Mouse (Mus musculus) spleen, adult 2 months (tissue): Measurements from ENCODE around the gene Tnn. TPM values are rescaled to one million over a fixed set of nuclear protein-coding genes. Genes with fewer than 3 reads are reported as not detected.

Experiments used
- DNase-seq, 2 experiments: peaks; one replicate each; pipeline versions ENCODE4 v3.0.0 to v3.0.0-alpha.2; 2012 to 2021; ENCODE audit warnings: low spot score in 2 of 2, low read depth in 1 of 2
- H3K27ac ChIP-seq: fragments of 200-500 bp; 2 replicates; pipeline ENCODE4 v1.5.1; 2012; ENCODE audit warnings: low read length, inconsistent platforms; ENCODE audit not compliant: insufficient read depth
- H3K27me3 ChIP-seq: fragments of 200-500 bp; 2 replicates; pipeline ENCODE4 v1.6.1; 2012; ENCODE audit warnings: mild to moderate bottlenecking, moderate library complexity, low read length, inconsistent platforms; ENCODE audit not compliant: control insufficient read depth, insufficient read depth
- H3K36me3 ChIP-seq: fragments of 200-500 bp; 2 replicates; pipeline ENCODE4 v1.6.1; 2012; ENCODE audit warnings: mild to moderate bottlenecking, low read length, inconsistent platforms; ENCODE audit not compliant: control insufficient read depth, insufficient read depth
- H3K4me1 ChIP-seq: fragments of 200-500 bp; 2 replicates; pipeline ENCODE4 v1.6.1; 2011; ENCODE audit warnings: inconsistent platforms; ENCODE audit not compliant: control insufficient read depth, insufficient read depth, insufficient read length
- H3K4me3 ChIP-seq: fragments of 200-500 bp; 2 replicates; pipeline ENCODE4 v1.5.1; 2011; ENCODE audit warnings: mild to moderate bottlenecking, inconsistent platforms; ENCODE audit not compliant: insufficient read depth, insufficient read length; ENCODE audit errors: extremely low read depth
- CTCF ChIP-seq: fragments of 200-500 bp; IDR thresholded peaks from 2 replicates; pipeline ENCODE4 v1.5.1; 2011; ENCODE audit warnings: mild to moderate bottlenecking, inconsistent platforms; ENCODE audit not compliant: insufficient read depth, insufficient read length, insufficient replicate concordance; ENCODE audit errors: extremely low read depth
- POLR2A ChIP-seq: fragments of 200-500 bp; IDR thresholded peaks from 2 replicates; pipeline ENCODE4 v1.6.1; 2011; ENCODE audit warnings: low read depth, low read length, inconsistent platforms
- WGBS: fragments of 180-500 bp; shearing (Covaris S2); methylation state at CpG from one replicate; pipeline ENCODE4 v1.1.7; 2018; 5-methylcytosine and 5-hydroxymethylcytosine counted together
- polyA plus RNA-seq: library from polyadenylated mRNA; depleted of rRNA; stranded (reverse); fragments of >200 nt; gene quantifications from 2 replicates; pipeline ENCODE4 v1.2.3, GENCODE M21; 2012

The Tnn gene
- polyA plus RNA-seq, 1 experiment = 1.6 TPM

- TF ChIP-seq CTCF (no peak), POLR2A (no peak)
- no peak overlapping the region for H3K4me3 ChIP-seq
- 0 out of 2 replicates have a peak, but pooled peaks cover 2% of the 10 kb centered on the region for H3K36me3 ChIP-seq
- DNase-seq = no peak
- peaks cover 7% of the 10 kb centered on the region; the same call in 1 of the 2 replicates for H3K4me1 ChIP-seq
- WGBS = 79% methylated on average over 5 of the region's 5 CpGs
- H3K27ac ChIP-seq = peak overlapping the region; percentile 6
- no peaks in the 10 kb centered on the region for H3K27me3 ChIP-seq
Observed at GRCm38 (mm10) chr1:160061321-160061720, 92.1 kb downstream of the Tnn start.

- Histone ChIP-seq H3K27ac (no peak overlapping the region), H3K4me3 (no peak overlapping the region), H3K4me1 (peaks cover 7% of the 10 kb centered on the region; the same call in 1 of the 2 replicates), H3K36me3 (0 out of 2 replicates have a peak, but pooled peaks cover 2% of the 10 kb centered on the region), H3K27me3 (no peaks in the 10 kb centered on the region)
- 86% methylated on average over 6 of the region's 6 CpGs for WGBS
- TF ChIP-seq CTCF (no peak), POLR2A (no peak)
- no peak for DNase-seq
Observed at GRCm38 (mm10) chr1:160060542-160060941, 92.8 kb downstream of the Tnn start.

- DNase-seq = no peak
- 79% methylated on average over 1 of the region's 1 CpGs for WGBS
- Histone ChIP-seq H3K4me3 (no peak overlapping the region), H3K27me3 (no peaks in the 10 kb centered on the region), H3K36me3 (peaks cover 4% of the 10 kb centered on the region; the same call in 1 of the 2 replicates), H3K4me1 (peaks cover 7% of the 10 kb centered on the region; the same call in 1 of the 2 replicates), H3K27ac (no peak overlapping the region)
- TF ChIP-seq CTCF (no peak), POLR2A (no peak)
Observed at GRCm38 (mm10) chr1:160059908-160060307, 93.5 kb downstream of the Tnn start.

GRCm38 (mm10) chr1:160057657-160058056 lies 95.7 kb downstream of the Tnn start:
- 72% methylated on average over 3 of the region's 3 CpGs for WGBS
- peaks cover 21% of the 10 kb centered on the region; the same call in 1 of the 2 replicates for H3K4me1 ChIP-seq
- H3K4me3 ChIP-seq = no peak overlapping the region
- DNase-seq = no peak
- peaks cover 4% of the 10 kb centered on the region; the same call in 1 of the 2 replicates for H3K36me3 ChIP-seq
- peak overlapping the region; percentile 5 for H3K27ac ChIP-seq
- TF ChIP-seq CTCF (no peak), POLR2A (no peak)
- H3K27me3 ChIP-seq = no peaks in the 10 kb centered on the region

- H3K4me1 ChIP-seq = peaks cover 32% of the 10 kb centered on the region; the same call in 1 of the 2 replicates
Observed at GRCm38 (mm10) chr1:160054366-160055078, 98.9 kb downstream of the Tnn start.

GRCm38 (mm10) chr1:160053510-160054305 lies 99.7 kb downstream of the Tnn start:
- TF ChIP-seq CTCF (no peak), POLR2A (no peak)
- WGBS = 44% methylated on average over 5 of the region's 5 CpGs
- DNase-seq = peak in 1 of 2 experiments; percentile 61
- Histone ChIP-seq H3K27me3 (no peaks in the 10 kb centered on the region), H3K27ac (peak overlapping the region; percentile 91), H3K4me1 (peaks cover 37% of the 10 kb centered on the region; the same call in 1 of the 2 replicates), H3K4me3 (no peak overlapping the region; the same call in 1 of the 2 replicates), H3K36me3 (peaks cover 3% of the 10 kb centered on the region; the same call in 1 of the 2 replicates)

More at GRCm38 (mm10) chr1:160054366-160055078, 98.9 kb downstream of the Tnn start:
- no peak for DNase-seq
- H3K36me3 ChIP-seq = peaks cover 3% of the 10 kb centered on the region; the same call in 1 of the 2 replicates
- H3K27me3 ChIP-seq = no peaks in the 10 kb centered on the region
- 35% methylated on average over 5 of the region's 5 CpGs for WGBS
- H3K4me3 ChIP-seq = no peak overlapping the region
- no peak for TF ChIP-seq POLR2A
- no peak for TF ChIP-seq CTCF
- peak overlapping the region; percentile 91 for H3K27ac ChIP-seq
